Mouse (Mus musculus) heart, postnatal 0 days (tissue): Measurements from ENCODE around the gene Popdc3.

Experiments
- CTCF ChIP-seq: IDR thresholded peaks from 2 replicates; pipeline ENCODE4 v1.5.1; 2016; ENCODE audit warnings: antibody characterized with exemption, control low read depth, low read depth
- EP300 ChIP-seq: IDR thresholded peaks from 2 replicates; pipeline ENCODE4 v1.6.1; 2016; ENCODE audit warnings: antibody characterized with exemption, low read depth

GRCm38 (mm10) chr10:45260477-45260876 lies 82.6 kb downstream of the Popdc3 start:
- no peak for TF ChIP-seq CTCF
- no peak for TF ChIP-seq EP300
